Mouse (Mus musculus) heart, adult 2 months (tissue): ENCODE data around the gene Prcd. TPM values are rescaled to one million over a fixed set of nuclear protein-coding genes. Genes with fewer than 3 reads are reported as not detected.

ENCODE experiments used
- DNase-seq, 2 experiments: peaks; one replicate each; pipeline ENCODE4 v3.0.0; 2021
- H3K27ac ChIP-seq: fragments of 200-600 bp; 2 replicates; pipeline ENCODE4 v1.8.1; 2022
- H3K27me3 ChIP-seq: fragments of 200-500 bp; 2 replicates; pipeline ENCODE4 v1.6.1; 2012; ENCODE audit warnings: mild to moderate bottlenecking, low read length, inconsistent platforms, mixed read lengths; ENCODE audit not compliant: control insufficient read depth, insufficient read depth
- H3K36me3 ChIP-seq: fragments of 200-500 bp; 2 replicates; pipeline ENCODE4 v1.6.1; 2012; ENCODE audit warnings: low read length, inconsistent platforms; ENCODE audit not compliant: control insufficient read depth, insufficient read depth
- H3K4me1 ChIP-seq: fragments of 200-500 bp; 2 replicates; pipeline ENCODE4 v1.6.1; 2011; ENCODE audit warnings: low read length; ENCODE audit not compliant: control insufficient read depth, insufficient read depth
- H3K4me3 ChIP-seq: fragments of 200-600 bp; 2 replicates; pipeline ENCODE4 v1.8.1; 2022
- H3K79me2 ChIP-seq: fragments of 200-500 bp; replicated peaks from 2 replicates; pipeline ENCODE4 v1.6.1; 2012; ENCODE audit warnings: mild to moderate bottlenecking, inconsistent platforms, low read length, moderate library complexity, mixed read lengths; ENCODE audit not compliant: control insufficient read depth, insufficient read depth
- H3K9ac ChIP-seq: fragments of 200-500 bp; 2 replicates; pipeline ENCODE4 v1.6.1; 2012; ENCODE audit warnings: low read depth, mild to moderate bottlenecking, control low read depth, inconsistent platforms, low read length, mixed read lengths
- CTCF ChIP-seq: fragments of 200-600 bp; IDR thresholded peaks from 2 replicates; pipeline ENCODE4 v1.8.1; 2022; ENCODE audit warnings: antibody characterized with exemption, mild to moderate bottlenecking, moderate library complexity
- EP300 ChIP-seq: fragments of 200-500 bp; IDR thresholded peaks from 2 replicates; pipeline ENCODE4 v1.6.1; 2011; ENCODE audit warnings: low read depth, low read length, control low read depth; ENCODE audit not compliant: insufficient read depth
- POLR2A ChIP-seq: fragments of 200-500 bp; IDR thresholded peaks from 2 replicates; pipeline ENCODE4 v1.6.1; 2011; ENCODE audit warnings: mild to moderate bottlenecking, low read depth, low read length, control low read depth; ENCODE audit not compliant: insufficient read depth
- WGBS: fragments of 180-500 bp; shearing (Covaris S2); methylation state at CpG from one replicate; pipeline ENCODE4 v1.1.7; 2018; 5-methylcytosine and 5-hydroxymethylcytosine counted together
- intact Hi-C: fragments of 180-260 bp; cut with DNase I; formaldehyde crosslinking; loops from one replicate; pipeline ENCODE4 v1.15.1; 2025
- polyA plus RNA-seq: library from polyadenylated mRNA; depleted of rRNA; stranded (reverse); fragments of >200 nt; gene quantifications from 2 replicates; pipeline ENCODE4 v1.2.3, GENCODE M21; 2012
- total RNA-seq, 2 experiments: library from RNA; stranded (reverse); gene quantifications; 2 replicates each; pipeline ENCODE4 v1.2.3; 2021

Gene Prcd
- total and polyA plus RNA-seq, 3 experiments: 1.1 to 1.3 (median 1.1) TPM

DNA sequence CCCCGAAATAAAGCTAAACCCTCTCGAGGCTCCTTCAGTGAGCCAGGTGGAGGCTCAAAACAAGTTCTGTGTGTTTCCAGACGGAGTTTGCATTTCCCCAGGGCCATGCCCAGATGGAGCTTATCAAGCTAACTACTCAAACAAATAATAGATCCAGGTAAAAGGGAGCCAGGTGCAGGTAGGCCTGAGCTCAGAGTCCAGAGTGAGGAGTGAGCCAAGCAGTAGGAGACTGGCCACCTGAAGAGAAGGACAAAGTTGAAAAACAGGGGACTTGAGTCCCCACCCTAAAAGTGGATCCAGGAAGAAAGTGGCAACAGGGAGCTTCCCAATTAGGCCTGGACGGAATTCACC lies 40.5 kb downstream of the Prcd start:
- peak overlapping the region; percentile 80 for H3K27ac ChIP-seq
- H3K4me1 ChIP-seq: peaks cover 3% of the 10 kb centered on the region
- H3K9ac ChIP-seq: peak overlapping the region; percentile 77
- peak overlapping the region; percentile 60 for H3K4me3 ChIP-seq
- TF ChIP-seq EP300: no peak
- TF ChIP-seq POLR2A: no peak
- TF ChIP-seq CTCF: no peak
- H3K36me3 ChIP-seq: no peaks in the 10 kb centered on the region
- H3K27me3 ChIP-seq: no peaks in the 10 kb centered on the region
- no peak for DNase-seq
- no peaks in the 10 kb centered on the region for H3K79me2 ChIP-seq
- WGBS: 66% methylated on average over 4 of the region's 4 CpGs
- intact Hi-C loops: loop anchor here (5.0 kb wide), 1 partner anchor 43 kb away; no protein-coding TSS in a partner anchor

DNA sequence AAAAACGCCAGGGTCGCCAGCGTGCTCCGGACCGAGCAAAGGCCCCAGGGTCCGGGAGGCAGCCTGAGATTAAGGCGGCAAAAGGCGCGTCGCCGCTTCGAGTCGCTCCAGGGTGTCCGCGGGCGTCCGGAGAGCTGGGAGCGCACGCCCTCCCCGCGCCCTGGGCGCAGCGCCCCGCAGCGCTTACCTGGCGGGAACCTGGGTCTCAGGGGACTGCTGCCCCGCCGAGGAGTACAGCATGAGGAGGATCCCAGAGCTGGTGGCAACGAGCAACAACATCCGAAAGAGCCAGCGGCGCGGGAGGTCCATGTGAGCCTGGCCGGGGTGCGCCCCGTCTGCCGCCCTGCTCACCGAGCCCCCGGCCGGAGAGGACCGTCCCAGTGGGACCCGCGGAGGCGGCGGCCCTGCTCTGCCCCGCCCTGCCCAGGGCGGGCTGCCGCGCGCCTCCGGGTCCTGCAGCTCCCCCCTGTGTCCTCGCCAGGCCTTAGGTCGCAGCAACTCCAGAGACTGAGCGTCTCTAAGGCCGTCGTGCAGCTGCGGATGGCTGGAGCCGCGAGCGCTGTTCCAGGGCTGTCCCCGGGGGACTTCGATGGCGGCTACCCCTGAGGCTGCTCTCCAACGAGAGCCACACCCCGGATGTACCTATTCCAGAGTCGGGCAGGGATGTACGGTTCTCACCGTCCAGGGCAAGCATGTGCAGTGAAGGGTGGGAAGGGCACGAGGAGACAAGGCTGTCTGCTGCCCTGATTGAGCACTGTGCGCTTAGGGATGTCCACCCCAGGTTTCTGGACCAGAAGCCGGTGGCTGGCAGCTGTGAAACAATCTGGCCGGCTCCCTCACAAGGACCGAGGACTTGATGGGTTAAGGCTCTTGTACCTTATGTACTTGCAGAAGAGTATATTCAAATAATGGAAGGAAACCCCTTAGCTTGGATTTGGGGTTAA lies 41.2 kb downstream of the Prcd start:
- peaks cover 3% of the 10 kb centered on the region for H3K4me1 ChIP-seq
- TF ChIP-seq POLR2A (0 out of 2 replicates have a peak, but pooled peaks have one; percentile 35), EP300 (no peak), CTCF (peak; percentile 58)
- H3K79me2 ChIP-seq: no peaks in the 10 kb centered on the region
- peak overlapping the region; percentile 60 for H3K4me3 ChIP-seq
- no peaks in the 10 kb centered on the region for H3K27me3 ChIP-seq
- no peaks in the 10 kb centered on the region for H3K36me3 ChIP-seq
- intact Hi-C loops: loop anchor here (5.0 kb wide), 2 partner anchors 43 to 113 kb away; no protein-coding TSS in a partner anchor
- H3K27ac ChIP-seq: peak overlapping the region; percentile 80
- DNase-seq: peak; percentile 75 to 78
- 3% methylated on average over 65 of the region's 73 CpGs for WGBS
- peak overlapping the region; percentile 77 for H3K9ac ChIP-seq

DNA sequence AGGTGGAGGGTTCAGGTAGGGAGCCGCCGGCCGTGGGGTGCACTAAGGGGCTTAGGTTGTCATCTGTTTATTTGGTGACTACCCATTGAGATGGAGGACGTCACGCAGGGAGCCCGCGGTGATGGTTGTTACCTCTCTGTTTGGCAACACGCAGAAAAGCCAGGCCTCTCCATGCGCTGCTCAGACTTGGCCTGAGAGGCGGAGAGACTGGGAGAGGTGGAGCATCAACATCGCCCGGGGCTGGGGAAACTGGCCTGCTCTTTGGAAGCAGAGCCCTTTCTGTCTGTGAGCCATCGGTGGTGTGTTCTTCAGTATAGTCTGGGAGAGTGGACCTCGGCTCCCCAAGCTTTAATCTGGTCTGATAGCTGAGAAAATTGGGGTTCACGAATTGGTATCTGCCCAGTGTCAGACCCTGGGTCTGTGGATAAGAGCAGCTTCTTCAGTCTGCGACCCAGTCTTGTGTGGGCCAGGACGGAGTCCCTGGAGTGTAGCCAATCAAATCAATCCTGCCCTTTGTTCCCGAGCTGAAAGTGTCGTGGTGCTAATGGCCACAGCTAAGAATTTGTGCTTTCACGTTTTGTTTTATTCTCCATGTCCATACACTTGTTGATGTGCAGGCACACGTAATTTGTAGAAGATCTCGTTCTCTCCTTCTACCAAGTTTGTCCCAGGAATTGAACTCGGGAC lies 42.0 kb downstream of the Prcd start:
- H3K79me2 ChIP-seq: no peaks in the 10 kb centered on the region
- TF ChIP-seq POLR2A (no peak), CTCF (no peak), EP300 (no peak)
- intact Hi-C loops: loop anchor here (5.0 kb wide), 1 partner anchor 112 kb away; no protein-coding TSS in a partner anchor
- WGBS: 35% methylated on average over 23 of the region's 23 CpGs
- H3K9ac ChIP-seq: no peak overlapping the region
- H3K27ac ChIP-seq: peak overlapping the region; percentile 80
- DNase-seq: peak in 1 of 2 experiments; percentile 41
- no peak overlapping the region; the same call in 1 of the 2 replicates for H3K4me3 ChIP-seq
- no peaks in the 10 kb centered on the region for H3K27me3 ChIP-seq
- peaks cover 3% of the 10 kb centered on the region for H3K4me1 ChIP-seq
- H3K36me3 ChIP-seq: no peaks in the 10 kb centered on the region

DNA sequence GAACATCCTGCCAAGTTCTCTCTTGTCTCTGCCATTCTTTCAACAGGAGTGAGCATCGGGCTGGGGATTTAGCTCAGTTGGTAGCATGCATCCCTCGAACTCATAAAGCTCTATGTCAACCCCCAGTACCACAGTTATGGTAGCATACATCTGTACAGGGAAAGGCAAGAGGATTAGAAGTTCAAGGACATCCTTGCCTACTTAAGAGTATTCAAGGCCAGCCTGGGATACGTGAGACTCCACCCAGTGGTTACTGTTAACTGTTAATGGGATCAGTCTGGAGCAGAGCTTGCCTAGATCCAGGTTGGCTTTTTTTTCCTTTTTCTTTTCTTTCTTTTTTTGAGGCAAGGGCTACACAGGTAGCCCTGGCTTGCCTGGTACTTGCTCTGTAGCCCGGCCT lies 43.1 kb downstream of the Prcd start:
- no peaks in the 10 kb centered on the region for H3K27me3 ChIP-seq
- WGBS: 88% methylated on average over 4 of the region's 4 CpGs
- DNase-seq: no peak

DNA sequence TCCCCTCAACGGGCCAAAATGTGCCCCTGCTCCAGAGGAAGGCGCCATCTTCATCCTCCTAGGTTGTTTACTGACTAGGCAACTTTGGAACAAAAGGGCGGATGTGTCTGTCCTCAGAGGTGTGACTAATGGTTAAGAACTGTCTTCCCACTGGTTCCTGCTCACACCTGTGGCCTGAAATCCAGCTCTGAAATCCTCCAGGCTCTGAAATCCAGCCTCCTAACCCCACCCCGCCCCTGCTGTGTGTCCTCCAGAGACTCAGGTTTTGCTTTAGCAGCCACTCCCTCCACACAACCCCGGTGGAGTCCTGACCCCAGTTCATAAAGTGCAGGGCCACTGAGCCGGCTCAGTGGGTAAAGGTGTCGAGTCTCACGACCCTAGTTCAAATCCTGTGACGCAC lies 44.2 kb downstream of the Prcd start:
- Histone ChIP-seq H3K27me3 (no peaks in the 10 kb centered on the region), H3K4me3 (no peak overlapping the region), H3K36me3 (no peaks in the 10 kb centered on the region), H3K79me2 (no peaks in the 10 kb centered on the region), H3K9ac (no peak overlapping the region), H3K4me1 (peaks cover 3% of the 10 kb centered on the region), H3K27ac (no peak overlapping the region)
- intact Hi-C loops: loop anchor here (5.0 kb wide), 1 partner anchor 110 kb away; no protein-coding TSS in a partner anchor
- no peak for TF ChIP-seq POLR2A
- no peak for TF ChIP-seq EP300
- no peak for TF ChIP-seq CTCF
- 75% methylated on average over 9 of the region's 9 CpGs for WGBS
- DNase-seq: no peak

More for the DNA sequence above, 43.1 kb downstream of the Prcd start:
- no peaks in the 10 kb centered on the region for H3K79me2 ChIP-seq
- H3K27ac ChIP-seq: no peak overlapping the region
- no peak overlapping the region for H3K4me3 ChIP-seq
- intact Hi-C loops: loop anchor here (5.0 kb wide), 1 partner anchor 111 kb away; no protein-coding TSS in a partner anchor
- no peaks in the 10 kb centered on the region for H3K36me3 ChIP-seq
- no peak overlapping the region for H3K9ac ChIP-seq
- TF ChIP-seq POLR2A (no peak), CTCF (no peak), EP300 (no peak)
- H3K4me1 ChIP-seq: peaks cover 3% of the 10 kb centered on the region
